Mouse (Mus musculus) kidney, postnatal 36 days (tissue): ENCODE results near the gene Hscb.
"Not testable (repeated sequence)": the region's sequence is repeated elsewhere in the genome, so short reads cannot be mapped to it uniquely, and the experiment has no call there.

ENCODE experiments used
- DNase-seq, 2 experiments: peaks; one replicate each; pipeline ENCODE4 v3.0.0; 2021 to 2022; ENCODE audit warnings: mixed read lengths in 2 of 2

The Hscb gene

DNA sequence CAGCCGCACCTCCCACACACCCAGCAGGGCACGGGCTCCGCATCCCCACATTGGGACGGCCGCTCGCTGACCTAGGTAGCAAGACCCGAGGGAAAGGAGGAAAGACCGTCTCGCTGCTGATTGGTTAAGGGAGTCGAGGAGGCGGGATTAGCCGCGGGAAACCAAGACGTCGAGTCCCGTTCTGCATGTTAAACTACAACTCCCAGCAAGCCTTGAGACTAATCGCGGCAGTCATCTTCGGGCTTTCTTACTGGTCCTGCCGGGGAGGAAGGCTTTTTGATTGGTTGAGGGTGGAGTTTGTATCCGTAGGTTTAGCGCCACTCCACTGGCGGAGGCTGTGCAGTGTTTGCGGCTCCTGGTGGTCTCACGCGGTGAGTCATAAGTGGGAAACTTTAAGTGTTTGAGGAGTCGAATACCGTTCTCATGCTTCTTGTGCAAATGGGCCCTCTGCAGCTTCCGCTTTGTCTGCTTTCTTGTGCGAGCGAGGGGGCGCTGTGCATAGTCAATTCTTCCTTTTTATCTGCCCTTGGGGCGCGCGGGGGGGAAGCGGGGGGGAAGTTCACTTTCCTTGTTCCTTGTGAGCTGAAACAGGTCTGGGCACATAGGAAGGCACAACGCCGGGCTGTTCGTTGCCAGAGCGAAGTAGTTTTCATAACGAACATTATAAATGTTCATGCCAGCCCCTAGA lies at the start of gene Hscb, which contains the start of gene Chek2:
Gene Hscb, minus strand, starts transcription at position 100 of the 688 bp plus-strand sequence.
Gene Chek2, plus strand, starts transcription at position 302 of the 688 bp plus-strand sequence.
- peak; percentile 98 to 99 for DNase-seq

DNA sequence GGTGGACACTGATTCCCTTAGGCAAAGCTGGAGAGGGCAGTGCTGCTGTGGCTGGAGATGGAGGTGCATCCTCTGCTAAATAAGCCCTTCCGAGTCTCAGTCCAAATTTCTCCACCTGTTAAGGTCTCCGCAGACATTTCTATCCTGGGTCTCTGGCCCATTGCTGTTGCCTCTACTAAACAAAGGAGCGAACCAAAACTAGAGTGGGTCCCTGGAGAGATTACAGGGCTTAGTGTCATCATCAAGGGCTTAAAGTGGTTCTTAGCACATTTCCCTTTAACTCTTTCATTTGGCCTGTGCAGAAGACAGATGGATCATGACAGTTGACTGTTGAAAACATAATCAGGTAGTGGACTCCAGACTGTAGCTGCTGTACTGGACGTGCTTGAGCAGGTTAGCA lies 49.0 kb upstream of the Hscb start:
- no peak for DNase-seq

DNA sequence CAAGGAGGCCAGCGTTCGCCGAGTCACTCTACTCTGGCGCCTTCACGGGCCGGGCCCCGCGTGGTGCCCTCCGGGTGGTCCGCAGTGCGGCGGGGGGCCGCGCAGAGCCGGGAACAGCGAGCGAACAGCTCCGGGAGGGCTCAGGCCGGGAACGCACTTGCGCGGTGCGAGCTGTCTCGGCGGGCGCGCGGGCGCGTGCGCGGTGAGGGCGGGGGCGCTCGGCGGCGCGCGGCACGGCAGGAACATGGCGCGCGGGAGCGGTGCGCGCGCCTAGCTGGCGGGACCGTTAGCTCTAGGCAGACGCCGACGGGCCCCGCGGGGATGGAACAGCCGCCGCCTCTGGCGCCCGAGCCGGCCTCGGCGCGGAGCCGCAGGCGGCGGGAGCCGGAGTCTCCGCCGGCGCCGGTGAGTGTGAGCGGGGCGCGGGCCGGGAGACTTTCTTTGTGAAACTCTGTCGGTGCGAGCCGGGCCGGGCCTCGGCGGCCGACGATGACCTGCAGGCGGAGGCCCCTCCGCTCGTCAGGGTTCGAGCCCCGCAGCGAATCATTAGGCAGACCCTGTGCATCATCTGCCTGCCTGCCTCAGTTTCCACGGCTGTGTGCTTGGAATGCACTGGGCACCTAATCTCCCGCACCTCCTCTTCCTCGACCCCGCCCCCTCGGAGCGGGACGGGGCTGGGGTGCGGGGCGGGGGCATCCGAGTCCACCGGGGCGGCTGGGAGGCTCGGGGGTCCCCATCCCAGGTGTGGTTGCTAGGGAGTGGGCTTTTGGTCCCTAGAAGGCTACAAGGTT lies 40.2 kb upstream of the Hscb start, which contains the start of gene Ttc28:
Gene Ttc28, plus strand, starts transcription at position 220 of the 791 bp plus-strand sequence.
- peak; percentile 82 to 93 for DNase-seq

DNA sequence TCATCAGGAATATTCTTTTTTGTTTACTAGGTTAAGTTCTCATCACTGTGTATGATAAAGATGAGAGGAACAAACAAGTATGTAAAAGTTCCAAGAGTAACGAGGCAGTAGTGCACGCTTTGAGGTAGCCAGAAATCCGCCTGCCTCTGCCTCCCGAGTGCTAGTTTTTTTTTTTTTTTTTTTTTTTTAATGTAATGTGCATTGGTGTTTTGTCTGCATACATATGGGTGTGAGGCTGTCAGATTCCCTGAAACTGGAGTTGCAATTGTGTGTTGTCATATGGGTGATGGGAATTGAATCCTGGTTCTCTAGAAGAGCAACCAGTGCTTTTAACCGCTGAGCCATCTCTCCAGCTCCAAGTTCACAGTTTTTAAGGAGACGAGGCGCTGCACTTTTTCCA lies 39.5 kb upstream of the Hscb start:
- DNase-seq, result no peak

- DNase-seq, result not testable (repeated sequence)
Observed at GRCm38 (mm10) chr5:110878526-110878925, 38.9 kb upstream of the Hscb start.

GRCm38 (mm10) chr5:110877666-110878505 lies 38.3 kb upstream of the Hscb start:
- DNase-seq, result no peak

DNA sequence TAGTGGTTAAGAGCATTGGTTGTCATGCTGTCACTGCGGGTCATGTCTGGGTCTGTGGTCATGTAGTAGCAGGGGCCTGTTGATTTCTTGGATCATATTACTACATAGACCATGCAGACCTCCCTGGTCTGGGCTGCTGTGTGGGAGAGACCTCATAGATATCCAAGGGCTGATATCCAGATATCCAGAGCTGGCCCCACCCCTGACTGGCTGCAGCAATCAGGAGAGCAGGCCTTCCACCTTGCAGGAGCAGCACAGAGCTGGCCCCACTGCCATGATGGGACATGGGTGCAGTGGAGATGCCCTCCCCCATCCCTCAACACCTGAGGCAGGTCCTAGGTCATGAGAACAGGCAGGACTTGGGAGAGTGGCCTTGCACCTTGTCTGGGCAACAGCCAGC lies 35.7 kb upstream of the Hscb start:
- DNase-seq, result no peak

DNA sequence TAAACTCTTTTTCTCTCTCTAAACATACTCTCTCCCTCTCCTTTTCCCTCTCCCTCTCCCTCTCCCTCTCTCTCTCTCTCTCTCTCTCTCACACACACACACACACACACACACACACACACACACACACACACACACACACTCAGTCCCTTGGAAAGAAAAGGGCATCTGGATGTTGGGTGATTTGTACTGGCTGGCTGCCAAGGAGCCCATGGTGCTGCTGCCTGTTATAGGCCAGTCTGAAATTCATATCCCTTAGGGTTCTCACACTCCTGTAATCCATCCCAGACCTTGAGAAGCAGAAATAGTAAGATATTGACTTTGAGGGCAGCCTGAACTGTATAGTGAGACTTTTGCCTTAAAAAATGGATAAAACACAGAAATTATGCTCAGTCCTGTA lies 35.1 kb upstream of the Hscb start:
- DNase-seq, result peak in 1 of 2 experiments; percentile 19

- no peak for DNase-seq
Observed at GRCm38 (mm10) chr5:110873160-110873559, 33.6 kb upstream of the Hscb start.

DNA sequence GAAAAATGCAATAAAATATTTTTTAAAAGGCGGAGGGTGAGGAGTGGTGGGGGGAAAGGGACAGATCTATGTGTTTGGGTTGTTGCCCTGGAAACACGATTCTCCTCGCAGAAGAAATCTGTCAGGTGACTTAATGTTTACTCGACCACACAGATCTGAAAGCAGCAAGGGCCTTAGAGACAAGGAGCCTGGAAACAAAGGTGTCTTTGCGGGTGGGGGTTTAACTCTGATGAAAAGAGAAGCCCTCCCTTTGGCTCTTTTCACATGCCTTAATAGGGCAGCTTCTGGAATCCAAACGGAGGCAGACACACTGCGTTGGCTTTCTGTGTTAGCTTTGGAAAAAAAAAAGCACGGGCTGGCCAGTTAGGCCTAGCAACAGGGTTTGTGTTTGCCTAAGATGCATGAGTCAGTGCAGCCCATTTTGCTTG lies 29.7 kb upstream of the Hscb start:
- no peak for DNase-seq

- no peak for DNase-seq
Observed at GRCm38 (mm10) chr5:110868460-110868859, 28.9 kb upstream of the Hscb start.

DNA sequence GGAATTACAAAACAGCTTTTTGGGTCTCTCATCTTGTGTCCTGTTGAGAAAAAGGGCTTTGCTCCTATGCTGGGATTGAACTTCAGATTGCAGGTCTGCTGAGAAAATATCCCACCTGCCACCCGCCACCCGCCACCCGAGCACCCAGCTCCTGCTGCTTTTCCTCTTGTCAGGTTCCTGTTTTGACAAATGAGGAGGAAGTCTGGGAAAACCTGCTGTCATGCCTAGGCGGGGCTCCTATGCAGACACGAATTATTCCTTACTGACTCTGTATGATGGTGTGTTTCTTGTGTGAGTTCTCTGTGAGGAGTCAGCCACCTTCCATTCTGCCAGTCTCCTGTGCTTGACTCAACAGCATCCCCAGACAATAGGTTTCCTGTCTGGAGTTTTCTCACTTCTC lies 20.9 kb upstream of the Hscb start:
- peak in 1 of 2 experiments; percentile 10 for DNase-seq

DNA sequence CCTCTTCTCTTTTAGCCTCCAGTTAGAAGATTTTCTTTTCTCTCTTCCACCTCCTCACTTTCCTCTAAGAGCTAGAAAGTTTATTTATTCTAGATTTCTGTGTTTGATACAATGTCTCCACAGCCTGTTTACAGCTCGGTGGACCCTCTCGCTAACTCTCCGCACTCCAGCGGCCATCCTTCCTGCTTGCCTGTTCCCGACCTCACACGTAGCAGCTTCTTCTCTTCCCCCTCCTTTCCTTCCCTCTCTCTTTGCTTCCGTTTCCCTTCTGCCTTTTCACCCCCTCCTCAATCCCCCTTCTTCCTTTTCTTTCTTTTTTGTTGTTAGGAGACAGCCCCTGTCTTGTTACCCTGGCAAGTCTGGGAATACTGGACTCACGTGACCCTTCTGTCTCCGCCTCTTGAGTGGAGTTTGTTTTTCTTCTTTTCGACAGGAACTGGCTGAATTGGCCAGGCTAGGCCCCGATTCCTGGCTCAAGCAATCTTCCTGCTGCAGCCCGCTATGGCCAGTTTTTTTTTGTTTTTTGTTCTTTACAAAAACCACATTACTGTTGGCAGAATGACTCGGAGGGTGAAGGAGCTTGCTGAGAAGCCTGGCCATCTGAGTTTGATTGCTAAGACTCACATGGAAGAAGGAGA lies 19.6 kb upstream of the Hscb start:
- DNase-seq, result peak; percentile 80 to 86

DNA sequence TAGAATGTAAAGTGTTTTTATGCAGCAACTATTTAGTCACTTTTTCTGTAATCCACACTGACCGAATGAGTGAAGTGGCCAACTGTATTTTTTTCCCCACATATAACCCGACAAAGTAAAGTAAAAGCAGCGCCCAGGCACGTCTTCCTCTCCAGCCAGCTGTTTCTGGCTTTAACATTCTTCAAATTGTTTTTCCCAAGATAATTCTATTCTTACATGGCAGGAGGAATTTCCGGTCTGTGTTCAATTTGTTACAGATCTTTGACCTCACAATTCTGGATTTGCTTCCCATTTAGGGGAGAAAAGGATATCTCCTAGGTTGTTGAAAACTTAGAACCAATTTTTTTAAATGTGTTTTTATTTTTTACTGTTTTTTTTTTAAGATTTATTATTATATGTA lies 17.5 kb upstream of the Hscb start:
- DNase-seq, result peak; percentile 31 to 40

DNA sequence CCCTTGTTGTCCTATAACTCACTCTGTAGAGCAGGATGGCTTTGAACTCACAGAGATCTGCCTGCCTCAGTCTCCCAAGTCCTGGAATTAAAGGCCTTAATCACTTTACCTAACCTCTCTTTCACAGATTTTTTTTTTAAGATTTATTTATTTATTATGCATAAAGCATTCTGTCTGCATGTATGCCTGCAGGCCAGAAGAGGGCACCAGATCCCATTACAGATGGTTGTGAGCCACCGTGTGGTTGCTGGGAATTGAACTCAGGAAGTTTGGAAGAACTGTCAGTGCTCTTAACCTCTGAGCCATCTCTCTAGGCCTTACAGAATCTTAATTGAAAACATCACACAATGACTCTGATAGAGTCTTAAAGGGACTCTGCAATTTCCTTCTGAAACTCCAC lies 13.4 kb upstream of the Hscb start:
- DNase-seq, result no peak

DNA sequence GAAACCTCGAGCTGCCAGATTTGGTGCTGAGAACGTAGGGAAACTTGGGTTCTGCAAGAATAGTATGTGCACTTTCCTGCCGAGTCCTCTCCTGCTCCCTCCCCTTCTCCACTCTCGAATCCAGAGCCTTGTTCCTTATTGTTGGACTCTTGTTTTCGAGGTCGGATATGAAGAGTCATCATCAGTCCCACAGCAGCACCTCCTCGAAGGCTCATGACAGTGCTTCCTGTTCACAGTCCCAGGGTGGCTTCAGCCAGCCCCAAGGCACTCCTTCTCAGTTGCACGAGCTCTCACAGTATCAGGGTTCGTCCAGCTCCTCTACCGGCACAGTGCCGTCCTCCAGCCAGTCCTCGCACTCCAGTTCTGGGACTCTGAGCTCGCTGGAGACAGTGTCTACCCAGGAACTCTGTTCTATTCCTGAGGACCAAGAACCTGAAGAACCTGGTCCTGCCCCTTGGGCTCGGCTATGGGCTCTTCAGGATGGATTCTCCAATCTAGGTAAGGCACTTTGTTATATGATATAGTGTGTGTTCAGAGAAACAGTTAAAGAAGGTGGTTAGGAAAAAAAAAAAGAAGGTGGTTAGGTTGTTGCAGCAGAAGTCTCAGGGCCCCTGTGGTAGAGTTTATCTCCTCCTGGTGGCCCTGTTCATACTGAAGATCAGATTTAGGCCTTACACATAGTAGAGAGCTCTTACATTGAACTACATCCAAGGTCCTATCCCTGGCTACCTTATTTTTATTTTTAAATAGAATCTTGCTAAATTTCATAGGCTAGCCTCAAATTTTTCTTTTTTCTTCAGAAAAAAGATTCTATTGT lies 1.7 kb upstream of the Hscb start:
- DNase-seq, result no peak

GRCm38 (mm10) chr5:110840465-110840864 lies 888 bp upstream of the Hscb start:
- peak; percentile 31 to 77 for DNase-seq

DNA sequence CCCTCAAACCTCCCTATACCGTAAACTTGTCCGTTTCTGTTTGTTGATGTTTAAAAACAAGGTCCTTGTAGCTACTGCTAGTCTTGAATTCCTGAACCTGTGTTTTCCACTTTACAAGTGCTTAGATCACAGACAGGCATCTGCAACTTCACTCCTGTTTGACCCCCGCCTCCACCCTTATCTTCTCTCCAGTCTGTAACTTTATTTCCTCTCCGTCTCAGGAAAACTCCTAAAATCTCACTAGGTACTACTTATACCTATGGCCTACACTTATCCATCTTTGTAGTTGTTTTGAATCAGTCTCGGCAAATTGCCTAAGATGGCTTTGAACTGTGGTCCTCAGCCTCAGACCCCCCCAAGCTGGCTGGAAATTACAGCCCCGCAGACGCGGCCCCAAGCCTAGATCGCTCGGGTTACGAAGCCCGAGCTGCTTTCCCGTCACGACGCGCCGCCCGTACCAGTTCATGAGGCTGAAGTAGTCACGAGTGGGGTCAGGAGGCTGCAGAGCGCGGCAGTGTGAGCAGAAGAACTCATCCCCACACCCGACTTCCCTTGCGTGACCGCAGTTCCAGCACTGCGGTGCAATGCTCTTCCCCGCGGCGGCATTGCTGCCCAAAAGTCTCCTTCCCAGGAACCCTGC lies 419 bp downstream of the Hscb start:
- no peak for DNase-seq

DNA sequence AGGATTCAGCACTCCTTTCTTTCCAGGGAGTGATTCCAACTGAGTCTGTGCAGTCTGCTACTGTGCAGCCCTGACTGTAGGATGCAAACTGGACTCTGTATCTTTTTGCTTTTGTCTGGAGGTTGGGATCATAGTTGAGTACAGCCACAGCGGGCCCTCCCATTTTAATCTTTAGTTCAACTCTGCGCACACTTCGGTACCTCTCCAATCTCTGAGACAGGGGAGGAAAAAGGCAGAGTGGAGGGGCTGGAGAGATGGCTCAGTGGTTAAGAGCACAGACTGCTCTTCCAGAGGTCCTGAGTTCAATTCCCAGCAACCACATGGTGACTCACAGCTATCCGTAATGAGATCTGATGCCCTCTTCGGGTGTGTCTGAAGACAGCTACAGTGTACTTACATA lies 1.6 kb downstream of the Hscb start:
- not testable (repeated sequence) for DNase-seq

- DNase-seq, result peak; percentile 33 to 73
Observed at GRCm38 (mm10) chr5:110835959-110836358, 3.6 kb downstream of the Hscb start.
